Mouse (Mus musculus): ENCODE results near the gene Arhgdib. TPM values are rescaled to one million over a fixed set of nuclear protein-coding genes. Genes with fewer than 3 reads are reported as not detected.

Gene Arhgdib
- polyA plus RNA-seq, 1 experiment from 2014 or later: 85.4 TPM

DNA sequence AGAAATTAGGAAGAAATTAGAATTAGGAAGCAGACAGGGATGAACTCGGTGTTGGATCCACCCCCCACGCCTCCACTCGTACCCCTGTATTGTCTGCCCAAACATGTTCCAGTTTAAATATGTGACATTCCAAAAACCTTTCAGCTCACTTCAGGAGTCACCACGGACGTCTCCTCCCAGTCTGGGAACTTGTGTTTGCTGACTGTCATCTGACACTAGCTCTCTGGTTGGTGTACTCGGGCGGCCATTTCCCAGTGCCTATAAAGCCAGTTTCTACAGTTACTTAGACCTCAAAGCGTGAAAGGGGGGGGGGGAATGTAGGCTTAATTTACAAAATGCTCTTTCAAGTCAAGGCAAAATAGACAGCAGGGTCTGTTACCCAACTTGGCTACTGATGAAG, 60.0 kb downstream of the Arhgdib start:
- Histone ChIP-seq H3K4me2 (no peak overlapping the region), H3K9ac (no peak overlapping the region), H3K4me3 (no peak overlapping the region), H3K9me3 (no peaks in the 10 kb centered on the region), H3K36me3 (no peaks in the 10 kb centered on the region), H3K27me3 (no peaks in the 10 kb centered on the region), H3K27ac (peak overlapping the region; percentile 57; the same call in 1 of the 2 replicates), H3K4me1 (peaks cover 9% of the 10 kb centered on the region; the same call in 1 of the 2 replicates)
- ATAC-seq (ENCODE audit: insufficient number of reproducible peaks, insufficient read depth, low FRiP score, low TSS enrichment, low read depth): no peak
- WGBS: 40% methylated on average over 8 of the region's 8 CpGs

DNA sequence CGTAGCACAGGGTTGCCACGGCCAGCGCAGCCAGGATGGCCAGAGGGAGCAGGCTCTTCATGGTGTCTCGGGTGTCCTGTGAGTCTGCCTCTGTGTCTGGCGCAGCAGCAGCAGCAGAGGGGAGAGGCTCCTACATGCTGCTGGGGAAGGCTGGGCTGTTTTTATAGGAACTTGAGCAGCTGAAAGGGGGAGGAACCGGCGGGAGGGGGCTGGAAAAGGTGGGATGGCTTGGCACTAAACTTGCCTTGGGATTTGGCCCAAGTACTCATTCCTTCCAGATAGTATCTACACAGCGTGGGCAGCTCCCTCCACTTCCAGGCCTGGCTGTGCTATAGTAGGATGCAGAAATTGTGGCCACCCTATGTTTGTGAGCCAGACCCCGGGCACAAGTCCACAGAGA, 66.0 kb downstream of the Arhgdib start, which contains the start of gene Mgp:
Gene Mgp, minus strand, starts transcription at position 154 of the 400 bp plus-strand sequence.
- 21% methylated on average over 9 of the region's 9 CpGs for WGBS
- H3K27me3 ChIP-seq: no peaks in the 10 kb centered on the region
- peak; percentile 82 for ATAC-seq (ENCODE audit: insufficient number of reproducible peaks, insufficient read depth, low FRiP score, low TSS enrichment, low read depth)
- peak within 1 kb of the TSS; percentile 42 for H3K4me3 ChIP-seq
- peak within 1 kb of the TSS; percentile 67 for H3K9ac ChIP-seq
- peak within 1 kb of the TSS; percentile 86 for H3K27ac ChIP-seq
- 0 out of 2 replicates have a peak, but pooled peaks cover 3% of the 10 kb centered on the region for H3K36me3 ChIP-seq
- no peaks in the 10 kb centered on the region for H3K9me3 ChIP-seq
- H3K4me2 ChIP-seq: peak within 1 kb of the TSS; percentile 53
- H3K4me1 ChIP-seq: peaks cover 27% of the 10 kb centered on the region

DNA sequence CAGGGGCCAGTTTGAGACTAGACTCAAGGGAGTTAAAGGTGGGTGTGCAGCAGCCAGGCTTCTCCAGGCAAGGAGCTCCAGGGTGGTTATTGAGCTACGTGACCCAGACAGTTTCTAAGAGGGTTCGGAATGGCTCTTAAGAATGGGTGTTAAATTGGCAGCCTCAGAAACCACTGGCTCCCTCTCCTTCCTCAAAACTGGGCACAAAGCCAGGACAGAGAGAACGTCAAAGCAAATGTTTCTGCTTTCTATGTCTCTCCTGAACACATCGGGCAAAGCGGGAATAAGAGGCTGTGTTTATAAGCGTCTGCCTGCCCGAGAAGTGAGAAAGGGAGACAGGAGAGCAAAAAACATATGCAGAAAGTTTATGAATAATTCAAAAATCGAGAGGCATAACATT, 67.1 kb downstream of the Arhgdib start:
- Histone ChIP-seq H3K27ac (peak overlapping the region; percentile 72; the same call in 1 of the 2 replicates), H3K9me3 (no peaks in the 10 kb centered on the region), H3K4me3 (peak overlapping the region; percentile 32), H3K27me3 (no peaks in the 10 kb centered on the region), H3K4me2 (peak overlapping the region; percentile 49), H3K36me3 (0 out of 2 replicates have a peak, but pooled peaks cover 3% of the 10 kb centered on the region), H3K4me1 (peaks cover 27% of the 10 kb centered on the region), H3K9ac (peak overlapping the region; percentile 41; the same call in 1 of the 2 replicates)
- WGBS: 18% methylated on average over 8 of the region's 8 CpGs
- no peak for ATAC-seq (ENCODE audit: insufficient number of reproducible peaks, insufficient read depth, low FRiP score, low TSS enrichment, low read depth)

Other genes with a start within 250 kb of the Arhgdib start
- 0.36 TPM in 1 of 2 replicates, not detected in the other for gene Gucy2c, start 160.1 kb downstream of the Arhgdib start, polyA plus RNA-seq (2015; fragmentation: Nextera tagmentation; extraction: Ambion mirVana)
- 0.80 and 0.99 TPM in 2 replicates for gene Hist4h4, start 137.5 kb downstream of the Arhgdib start, polyA plus RNA-seq (2015; fragmentation: Nextera tagmentation; extraction: Ambion mirVana)
- gene H2afj, start 133.7 kb downstream of the Arhgdib start, polyA plus RNA-seq (2015; fragmentation: Nextera tagmentation; extraction: Ambion mirVana): 120 and 127 TPM in 2 replicates
- 2.2 and 4.3 TPM in 2 replicates for gene BC049715, start 114.3 kb downstream of the Arhgdib start, polyA plus RNA-seq (2015; fragmentation: Nextera tagmentation; extraction: Ambion mirVana)
- 110 and 112 TPM in 2 replicates for gene Wbp11, start 113.7 kb downstream of the Arhgdib start, polyA plus RNA-seq (2015; fragmentation: Nextera tagmentation; extraction: Ambion mirVana)
- gene Smco3, start 106.4 kb downstream of the Arhgdib start, polyA plus RNA-seq (2015; fragmentation: Nextera tagmentation; extraction: Ambion mirVana): 0.98 and 2.6 TPM in 2 replicates
- 2.8 and 3.1 TPM in 2 replicates for gene Art4, start 84.2 kb downstream of the Arhgdib start, polyA plus RNA-seq (2015; fragmentation: Nextera tagmentation; extraction: Ambion mirVana)
- 101 and 192 TPM in 2 replicates for gene Mgp, start 66.1 kb downstream of the Arhgdib start, polyA plus RNA-seq (2015; fragmentation: Nextera tagmentation; extraction: Ambion mirVana)
- 0.30 TPM in 1 of 2 replicates, not detected in the other for gene Erp27, start 19.7 kb downstream of the Arhgdib start, polyA plus RNA-seq (2015; fragmentation: Nextera tagmentation; extraction: Ambion mirVana)
- 0.30 TPM in 1 of 2 replicates, not detected in the other for gene Pde6h, start 18.1 kb downstream of the Arhgdib start, polyA plus RNA-seq (2015; fragmentation: Nextera tagmentation; extraction: Ambion mirVana)
- 19.4 and 37.6 TPM in 2 replicates for gene Rerg, start 228.6 kb upstream of the Arhgdib start, polyA plus RNA-seq (2015; fragmentation: Nextera tagmentation; extraction: Ambion mirVana)